In genomic region chr13:60054081-60054480, GRCm38 (mm10) we compare ENCODE assay signal across 15 mouse cellular contexts.
A peak's percentile ranks its signal among the peaks of the same experiment; 100 is the strongest.
DNase-seq lines count a peak whose midpoint lies in the region; ATAC-seq and TF ChIP-seq lines count a peak whose summit lies in the region.
"Had no signal": no experiment of that assay in that cellular context is flagged by ENCODE, and none has a peak within 500 bp of the region (broad histone marks: within the 10 kb centered on the region; RNA-seq: fewer than 3 reads in every experiment).

No protein-coding gene starts in this region.

- H3K36me3 ChIP-seq in heart, embryonic 10.5 days = no peaks in the 10 kb centered on the region
- H3K36me3 ChIP-seq in lung, embryonic 14.5 days (ENCODE audit: insufficient read depth) = no peaks in the 10 kb centered on the region
- H3K36me3 ChIP-seq: hindbrain, embryonic 13.5 days; intestine, embryonic 15.5 days; liver, embryonic 13.5 days; midbrain, embryonic 13.5 days had no signal

- DNase-seq in heart, adult 18-20 months = peak; percentile 61 to 73
- DNase-seq in heart, embryonic 10.5 days (ENCODE audit: low spot score) = no peak
- DNase-seq in lung, embryonic 14.5 days = peak; percentile 46
- no peak for DNase-seq in lung, adult 18-20 months
- peak; percentile 10 to 60 for DNase-seq in kidney, postnatal 36 days
- peak; percentile 74 for DNase-seq in skeletal muscle tissue, adult 2 months (ENCODE audit: low read depth, low spot score)
- no peak for DNase-seq in spleen, postnatal 36 days (ENCODE audit: low spot score in 2 of 2)
- DNase-seq: cerebellum, adult 11 months; cerebellum, postnatal 25 days; liver, embryonic 13.5 days; thymus, postnatal 14 days had no signal

- H3K4me3 ChIP-seq in heart, embryonic 10.5 days = no peak overlapping the region
- no peak overlapping the region for H3K4me3 ChIP-seq in lung, embryonic 14.5 days (ENCODE audit: low read depth, low read length)
- H3K4me3 ChIP-seq: hindbrain, embryonic 13.5 days; intestine, embryonic 15.5 days; liver, embryonic 13.5 days; midbrain, embryonic 13.5 days had no signal

- no peak for ATAC-seq in lung, embryonic 14.5 days (ENCODE audit: insufficient read depth)
- ATAC-seq: intestine, embryonic 15.5 days; midbrain, embryonic 13.5 days had no signal

- TF ChIP-seq CTCF in lung, embryonic 14.5 days (IDR thresholded peaks at IDR 0.05; ENCODE audit: low read depth) = no peak

- H3K27me3 ChIP-seq in heart, embryonic 10.5 days (ENCODE audit: insufficient read depth, poor library complexity, severe bottlenecking) = no peaks in the 10 kb centered on the region
- no peaks in the 10 kb centered on the region for H3K27me3 ChIP-seq in lung, embryonic 14.5 days (ENCODE audit: insufficient read depth, low read length)
- H3K27me3 ChIP-seq: hindbrain, embryonic 13.5 days; intestine, embryonic 15.5 days; liver, embryonic 13.5 days; midbrain, embryonic 13.5 days had no signal

- H3K4me1 ChIP-seq in heart, embryonic 10.5 days = no peaks in the 10 kb centered on the region
- peaks cover 4% of the 10 kb centered on the region for H3K4me1 ChIP-seq in lung, embryonic 14.5 days (ENCODE audit: insufficient read depth)
- H3K4me1 ChIP-seq: liver, embryonic 13.5 days had no signal

- no peak overlapping the region for H3K27ac ChIP-seq in heart, embryonic 10.5 days
- no peak overlapping the region for H3K27ac ChIP-seq in lung, embryonic 14.5 days (ENCODE audit: low read depth)
- H3K27ac ChIP-seq: hindbrain, embryonic 13.5 days; intestine, embryonic 15.5 days; liver, embryonic 13.5 days; midbrain, embryonic 13.5 days; stomach, postnatal 0 days had no signal

- no peak overlapping the region for H3K4me2 ChIP-seq in lung, embryonic 14.5 days
- H3K4me2 ChIP-seq: hindbrain, embryonic 13.5 days; intestine, embryonic 15.5 days; liver, embryonic 13.5 days; midbrain, embryonic 13.5 days had no signal

- no peak overlapping the region for H3K9ac ChIP-seq in lung, embryonic 14.5 days
- H3K9ac ChIP-seq: hindbrain, embryonic 13.5 days; intestine, embryonic 15.5 days; liver, embryonic 13.5 days; midbrain, embryonic 13.5 days had no signal

- H3K9me3 ChIP-seq in heart, embryonic 10.5 days = no peaks in the 10 kb centered on the region
- H3K9me3 ChIP-seq in lung, embryonic 14.5 days (ENCODE audit: low read depth, low read length) = no peaks in the 10 kb centered on the region
- H3K9me3 ChIP-seq: hindbrain, embryonic 13.5 days; intestine, embryonic 15.5 days; liver, embryonic 13.5 days; midbrain, embryonic 13.5 days had no signal

- 57% methylated on average over 9 of the region's 9 CpGs for WGBS in heart, embryonic 10.5 days
- 52% methylated on average over 9 of the region's 9 CpGs for WGBS in lung, embryonic 14.5 days

Comparison
In these comparisons a context has a peak if more than half of its experiments do, and no peak if none do; other contexts are left out.
1. DNase-seq: peak in heart, adult 18-20 months (2 of 2), lung, embryonic 14.5 days (single experiment), kidney, postnatal 36 days (2 of 2) and skeletal muscle tissue, adult 2 months (single experiment); none in heart, embryonic 10.5 days (single experiment), lung, adult 18-20 months (0 of 2) and spleen, postnatal 36 days (0 of 2).